Mouse (Mus musculus): ENCODE data around the gene Pi16. TPM values are rescaled to one million over a fixed set of nuclear protein-coding genes. Genes with fewer than 3 reads are reported as not detected.
A peak's percentile ranks its signal among the peaks of the same experiment; 100 is the strongest.

Gene Pi16
- polyA plus RNA-seq, 1 experiment from 2014 or later = 2.3 TPM

GRCm38 (mm10) chr17:29301421-29301820, 16.1 kb upstream of the Pi16 start:
- no peak for ATAC-seq (ENCODE audit: low read depth)
- H3K9me3 ChIP-seq (ENCODE audit: control insufficient read depth, low read length) = no peaks in the 10 kb centered on the region
- peaks cover 28% of the 10 kb centered on the region for H3K4me1 ChIP-seq (replicated peaks; ENCODE audit: control insufficient read depth, insufficient read depth, low read length)
- H3K9ac ChIP-seq (ENCODE audit: low read length) = no peak overlapping the region
- peaks cover 11% of the 10 kb centered on the region for H3K36me3 ChIP-seq (ENCODE audit: control insufficient read depth, insufficient read depth, low read length)
- no peak overlapping the region for H3K4me2 ChIP-seq (ENCODE audit: low read depth, low read length)
- H3K27me3 ChIP-seq (ENCODE audit: control insufficient read depth, insufficient read depth, low read depth, low read length) = no peaks in the 10 kb centered on the region
- H3K27ac ChIP-seq (ENCODE audit: low read length) = no peak overlapping the region
- H3K4me3 ChIP-seq (ENCODE audit: low read length) = no peak overlapping the region
- WGBS = 92% methylated on average over 6 of the region's 6 CpGs

GRCm38 (mm10) chr17:29302149-29302548, 15.3 kb upstream of the Pi16 start:
- Histone ChIP-seq H3K4me1 (replicated peaks; ENCODE audit: control insufficient read depth, insufficient read depth, low read length) (peaks cover 23% of the 10 kb centered on the region), H3K36me3 (ENCODE audit: control insufficient read depth, insufficient read depth, low read length) (peaks cover 11% of the 10 kb centered on the region), H3K4me3 (ENCODE audit: low read length) (no peak overlapping the region), H3K4me2 (ENCODE audit: low read depth, low read length) (no peak overlapping the region), H3K27me3 (ENCODE audit: control insufficient read depth, insufficient read depth, low read depth, low read length) (no peaks in the 10 kb centered on the region), H3K27ac (ENCODE audit: low read length) (no peak overlapping the region), H3K9ac (ENCODE audit: low read length) (no peak overlapping the region), H3K9me3 (ENCODE audit: control insufficient read depth, low read length) (no peaks in the 10 kb centered on the region)
- ATAC-seq (ENCODE audit: low read depth) = no peak
- 74% methylated on average over 5 of the region's 5 CpGs for WGBS

DNA sequence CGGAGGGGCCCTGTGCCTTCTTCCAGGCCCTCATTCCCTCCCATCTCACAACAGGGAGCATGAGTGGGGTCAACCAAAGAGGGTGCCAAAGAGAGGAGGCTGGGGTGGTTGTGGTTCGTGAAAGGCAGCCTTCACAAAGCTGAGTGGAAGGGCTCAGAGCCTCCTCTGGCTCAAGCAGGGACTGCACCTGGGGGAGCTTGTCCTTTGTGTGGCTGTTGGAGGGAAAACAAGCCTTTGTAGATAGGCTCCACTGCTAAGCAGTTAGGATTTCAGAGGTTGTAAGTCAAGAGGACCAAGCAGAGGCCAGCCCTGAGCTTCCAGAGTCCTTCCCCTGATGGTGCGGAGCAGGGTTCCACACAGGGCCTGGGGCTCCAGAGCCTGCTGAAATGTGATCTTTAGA, 14.4 kb upstream of the Pi16 start:
- no peak overlapping the region for H3K27ac ChIP-seq (ENCODE audit: low read length)
- ATAC-seq (ENCODE audit: low read depth) = no peak
- peaks cover 23% of the 10 kb centered on the region for H3K4me1 ChIP-seq (replicated peaks; ENCODE audit: control insufficient read depth, insufficient read depth, low read length)
- WGBS = 60% methylated on average over 3 of the region's 3 CpGs
- H3K9me3 ChIP-seq (ENCODE audit: control insufficient read depth, low read length) = no peaks in the 10 kb centered on the region
- no peak overlapping the region for H3K9ac ChIP-seq (ENCODE audit: low read length)
- H3K4me3 ChIP-seq (ENCODE audit: low read length) = no peak overlapping the region
- no peak overlapping the region for H3K4me2 ChIP-seq (ENCODE audit: low read depth, low read length)
- no peaks in the 10 kb centered on the region for H3K27me3 ChIP-seq (ENCODE audit: control insufficient read depth, insufficient read depth, low read depth, low read length)
- peaks cover 11% of the 10 kb centered on the region for H3K36me3 ChIP-seq (ENCODE audit: control insufficient read depth, insufficient read depth, low read length)

DNA sequence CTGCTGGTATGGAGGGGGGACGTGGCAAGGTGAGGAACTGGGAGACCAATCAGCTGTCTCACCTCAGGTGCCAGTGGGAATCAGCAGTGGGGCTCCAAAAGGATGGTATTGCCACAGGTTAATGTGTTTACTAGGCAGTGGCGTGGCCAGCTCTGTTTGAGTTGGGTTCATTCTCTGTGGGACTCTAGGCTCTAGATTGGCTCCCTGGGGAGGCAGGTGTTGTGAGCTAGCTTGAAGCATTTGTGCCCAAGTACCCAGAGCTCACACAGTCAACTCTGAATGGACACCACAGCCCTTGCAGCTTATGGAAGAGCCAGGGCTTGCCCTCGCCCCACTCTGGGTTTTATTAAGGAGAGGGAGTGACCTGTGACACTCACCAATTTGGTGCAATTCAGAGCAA, 13.6 kb upstream of the Pi16 start:
- H3K4me2 ChIP-seq (ENCODE audit: low read depth, low read length) = no peak overlapping the region
- no peak overlapping the region for H3K27ac ChIP-seq (ENCODE audit: low read length)
- H3K27me3 ChIP-seq (ENCODE audit: control insufficient read depth, insufficient read depth, low read depth, low read length) = no peaks in the 10 kb centered on the region
- no peaks in the 10 kb centered on the region for H3K9me3 ChIP-seq (ENCODE audit: control insufficient read depth, low read length)
- peaks cover 11% of the 10 kb centered on the region for H3K36me3 ChIP-seq (ENCODE audit: control insufficient read depth, insufficient read depth, low read length)
- H3K4me1 ChIP-seq (replicated peaks; ENCODE audit: control insufficient read depth, insufficient read depth, low read length) = peaks cover 23% of the 10 kb centered on the region
- no peak overlapping the region for H3K4me3 ChIP-seq (ENCODE audit: low read length)
- no peak for ATAC-seq (ENCODE audit: low read depth)
- WGBS = 75% methylated on average over 3 of the region's 3 CpGs
- no peak overlapping the region for H3K9ac ChIP-seq (ENCODE audit: low read length)

DNA sequence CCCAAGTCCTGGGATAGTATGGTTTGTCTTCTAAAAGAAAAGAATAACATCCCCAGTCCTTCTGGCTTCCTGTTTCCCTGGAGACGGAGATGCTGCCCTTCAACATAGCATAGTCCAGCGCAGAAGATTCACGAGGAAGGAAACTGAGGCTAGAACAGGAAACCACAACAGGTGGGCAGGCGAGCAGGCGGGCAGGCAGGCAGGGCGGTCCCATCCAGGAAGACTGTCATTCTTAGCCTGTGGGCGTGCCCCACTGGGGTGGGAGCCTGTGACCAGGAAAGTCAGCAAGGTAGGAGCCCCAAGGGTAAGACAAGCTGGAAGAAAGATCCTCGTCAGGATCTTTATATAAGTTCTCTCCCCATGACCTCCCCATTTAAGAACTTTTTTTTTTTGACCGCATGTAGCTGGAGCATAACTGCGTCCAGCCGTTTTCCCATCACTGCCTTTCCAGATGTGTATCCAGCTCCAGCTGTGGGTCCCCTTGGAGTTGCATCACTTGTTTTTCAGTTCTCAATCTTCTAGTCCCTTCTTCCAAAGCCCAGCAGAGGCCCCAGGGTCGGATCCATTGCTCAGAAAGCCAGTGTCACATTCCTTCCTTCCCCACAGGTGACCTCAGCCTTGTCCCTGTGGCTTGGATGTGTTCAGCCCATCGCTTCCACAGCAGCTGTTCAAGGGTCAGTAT, 13.0 kb upstream of the Pi16 start:
- ATAC-seq (ENCODE audit: low read depth) = no peak; the same call in 1 of the 2 replicates
- H3K9me3 ChIP-seq (ENCODE audit: control insufficient read depth, low read length) = no peaks in the 10 kb centered on the region
- no peaks in the 10 kb centered on the region for H3K27me3 ChIP-seq (ENCODE audit: control insufficient read depth, insufficient read depth, low read depth, low read length)
- 46% methylated on average over 13 of the region's 13 CpGs for WGBS
- H3K27ac ChIP-seq (ENCODE audit: low read length) = peak overlapping the region; percentile 37; the same call in 1 of the 2 replicates
- peaks cover 11% of the 10 kb centered on the region for H3K36me3 ChIP-seq (ENCODE audit: control insufficient read depth, insufficient read depth, low read length)
- H3K4me2 ChIP-seq (ENCODE audit: low read depth, low read length) = no peak overlapping the region
- no peak overlapping the region for H3K9ac ChIP-seq (ENCODE audit: low read length)
- H3K4me3 ChIP-seq (ENCODE audit: low read length) = no peak overlapping the region
- H3K4me1 ChIP-seq (replicated peaks; ENCODE audit: control insufficient read depth, insufficient read depth, low read length) = peaks cover 20% of the 10 kb centered on the region

DNA sequence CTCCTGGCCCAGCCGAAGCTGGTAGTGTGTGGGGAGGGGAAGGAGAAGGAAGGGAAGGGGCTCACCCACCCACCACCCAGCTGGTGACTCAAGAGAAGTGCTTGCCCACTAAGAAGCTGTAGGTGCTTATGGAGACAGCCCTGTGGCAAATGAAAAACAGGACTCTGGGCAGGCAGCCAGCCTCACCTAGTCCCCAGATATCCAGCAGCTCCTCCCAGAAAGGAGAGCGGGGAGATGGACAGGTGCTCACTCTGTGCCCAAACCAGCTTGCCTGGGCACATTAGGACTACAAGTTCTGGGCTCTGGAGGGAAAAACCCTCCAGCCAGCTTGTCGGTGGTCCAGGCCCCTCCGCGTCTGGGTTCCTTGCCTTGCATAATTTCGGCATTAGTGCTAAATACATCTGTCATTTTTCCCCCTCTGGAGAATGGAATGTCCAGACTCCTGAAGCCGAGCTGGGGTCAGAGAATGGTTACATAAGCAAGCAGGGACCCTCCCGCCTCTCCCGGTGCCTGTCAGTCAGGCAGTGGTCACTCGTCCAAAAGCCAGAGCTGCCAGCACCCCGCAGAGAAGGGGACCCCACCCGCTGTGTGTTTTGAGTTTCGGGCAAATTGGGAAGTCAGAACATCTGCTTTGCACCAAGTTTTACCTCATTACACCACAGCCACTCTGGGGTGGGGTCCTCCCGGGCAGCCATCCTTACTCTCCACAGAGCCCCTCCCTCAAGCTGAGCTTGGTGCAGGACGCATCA, 12.2 kb upstream of the Pi16 start:
- Histone ChIP-seq H3K27ac (ENCODE audit: low read length) (peak overlapping the region; percentile 37; the same call in 1 of the 2 replicates), H3K36me3 (ENCODE audit: control insufficient read depth, insufficient read depth, low read length) (peaks cover 8% of the 10 kb centered on the region), H3K4me2 (ENCODE audit: low read depth, low read length) (0 out of 2 replicates have a peak overlapping the region, but pooled peaks have one; percentile 4), H3K4me1 (replicated peaks; ENCODE audit: control insufficient read depth, insufficient read depth, low read length) (peaks cover 20% of the 10 kb centered on the region), H3K4me3 (ENCODE audit: low read length) (no peak overlapping the region), H3K9me3 (ENCODE audit: control insufficient read depth, low read length) (no peaks in the 10 kb centered on the region), H3K27me3 (ENCODE audit: control insufficient read depth, insufficient read depth, low read depth, low read length) (no peaks in the 10 kb centered on the region), H3K9ac (ENCODE audit: low read length) (0 out of 2 replicates have a peak overlapping the region, but pooled peaks have one; percentile 1)
- peak; percentile 72 for ATAC-seq (ENCODE audit: low read depth)
- WGBS = 10% methylated on average over 15 of the region's 15 CpGs

DNA sequence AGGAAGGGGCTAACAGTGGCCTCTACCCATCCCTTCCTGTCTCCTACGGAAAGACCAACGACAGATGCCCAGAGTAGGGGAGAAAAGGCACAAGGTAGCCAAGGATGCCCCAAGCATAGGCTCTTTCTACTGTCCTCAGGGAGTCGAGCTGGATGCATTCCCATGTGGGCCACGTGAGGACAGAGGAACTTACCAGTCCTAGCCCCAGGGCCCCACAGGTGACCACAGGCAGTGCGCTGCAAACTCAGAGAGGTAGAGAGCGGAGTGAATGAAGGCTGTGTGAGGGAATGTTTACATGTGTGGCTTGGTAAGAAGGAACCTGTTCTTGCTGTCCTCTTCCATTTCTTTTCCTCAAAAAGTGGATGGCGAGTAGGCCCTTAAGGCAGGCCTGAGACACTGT, 11.6 kb upstream of the Pi16 start:
- Histone ChIP-seq H3K9me3 (ENCODE audit: control insufficient read depth, low read length) (no peaks in the 10 kb centered on the region), H3K27ac (ENCODE audit: low read length) (no peak overlapping the region), H3K36me3 (ENCODE audit: control insufficient read depth, insufficient read depth, low read length) (peaks cover 3% of the 10 kb centered on the region), H3K4me1 (replicated peaks; ENCODE audit: control insufficient read depth, insufficient read depth, low read length) (peaks cover 20% of the 10 kb centered on the region), H3K4me2 (ENCODE audit: low read depth, low read length) (no peak overlapping the region), H3K4me3 (ENCODE audit: low read length) (no peak overlapping the region), H3K27me3 (ENCODE audit: control insufficient read depth, insufficient read depth, low read depth, low read length) (no peaks in the 10 kb centered on the region), H3K9ac (ENCODE audit: low read length) (0 out of 2 replicates have a peak overlapping the region, but pooled peaks have one; percentile 1)
- 39% methylated on average over 7 of the region's 7 CpGs for WGBS
- ATAC-seq (ENCODE audit: low read depth) = no peak; the same call in 1 of the 2 replicates

DNA sequence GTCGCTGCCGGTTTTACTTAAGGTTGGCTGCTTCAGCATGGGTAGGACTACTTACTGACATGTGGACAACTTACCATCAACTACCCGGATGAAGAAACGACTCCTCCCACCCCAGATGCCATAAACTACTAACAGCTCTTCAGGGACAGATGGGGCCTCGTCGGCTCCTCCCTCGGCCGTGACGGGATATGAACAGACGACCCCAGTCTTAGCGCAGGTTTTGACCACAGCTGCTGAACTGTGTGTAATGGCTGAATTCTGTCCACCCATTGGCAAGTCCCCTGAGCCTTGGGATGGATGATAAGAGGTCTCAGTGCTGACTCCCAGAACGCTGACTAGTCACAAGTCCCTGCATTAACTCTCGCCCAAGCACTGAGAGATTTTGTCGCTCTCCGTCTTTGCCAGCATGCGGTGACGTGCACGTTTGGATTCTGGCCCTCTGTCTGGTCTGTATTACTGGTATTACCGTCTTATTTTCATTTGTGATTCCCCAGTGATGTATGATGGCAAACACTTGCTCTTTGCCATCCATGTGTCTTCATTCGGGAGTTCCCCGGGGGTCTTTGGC, 7.3 kb upstream of the Pi16 start:
- 71% methylated on average over 21 of the region's 21 CpGs for WGBS
- Histone ChIP-seq H3K4me2 (ENCODE audit: low read depth, low read length) (no peak overlapping the region), H3K9me3 (ENCODE audit: control insufficient read depth, low read length) (peaks cover 5% of the 10 kb centered on the region; the same call in 1 of the 2 replicates), H3K4me3 (ENCODE audit: low read length) (no peak overlapping the region), H3K27ac (ENCODE audit: low read length) (no peak overlapping the region), H3K9ac (ENCODE audit: low read length) (no peak overlapping the region), H3K27me3 (ENCODE audit: control insufficient read depth, insufficient read depth, low read depth, low read length) (no peaks in the 10 kb centered on the region), H3K36me3 (ENCODE audit: control insufficient read depth, insufficient read depth, low read length) (no peaks in the 10 kb centered on the region), H3K4me1 (replicated peaks; ENCODE audit: control insufficient read depth, insufficient read depth, low read length) (peaks cover 7% of the 10 kb centered on the region)
- ATAC-seq (ENCODE audit: low read depth) = no peak

DNA sequence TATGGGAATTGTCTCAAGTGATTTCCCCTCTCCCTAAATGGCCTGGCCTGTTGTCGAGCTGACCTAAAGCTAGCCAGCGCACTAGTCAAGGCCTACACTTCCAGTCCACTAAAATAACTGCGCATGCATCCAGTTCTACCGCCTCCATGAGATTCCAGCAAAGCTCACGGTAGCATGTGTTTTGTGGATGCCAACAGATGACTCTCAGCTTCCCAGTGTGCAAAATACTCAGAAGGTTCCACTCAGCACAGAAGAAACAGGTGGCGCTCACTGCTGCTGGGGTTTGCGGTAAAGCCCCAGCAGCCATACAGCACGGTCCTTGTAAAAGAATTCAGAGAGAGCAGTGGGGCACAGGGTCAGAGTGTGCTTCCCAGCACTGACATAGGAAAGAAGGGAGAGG, 5.9 kb upstream of the Pi16 start:
- Histone ChIP-seq H3K9ac (ENCODE audit: low read length) (no peak overlapping the region), H3K4me2 (ENCODE audit: low read depth, low read length) (no peak overlapping the region), H3K4me1 (replicated peaks; ENCODE audit: control insufficient read depth, insufficient read depth, low read length) (no peaks in the 10 kb centered on the region; the same call in 1 of the 2 replicates), H3K4me3 (ENCODE audit: low read length) (no peak overlapping the region), H3K27me3 (ENCODE audit: control insufficient read depth, insufficient read depth, low read depth, low read length) (no peaks in the 10 kb centered on the region), H3K9me3 (ENCODE audit: control insufficient read depth, low read length) (peaks cover 5% of the 10 kb centered on the region; the same call in 1 of the 2 replicates), H3K27ac (ENCODE audit: low read length) (no peak overlapping the region), H3K36me3 (ENCODE audit: control insufficient read depth, insufficient read depth, low read length) (no peaks in the 10 kb centered on the region)
- ATAC-seq (ENCODE audit: low read depth) = no peak
- WGBS = 86% methylated on average over 8 of the region's 8 CpGs

All from lung, embryonic 16.5 days (tissue).